Mouse (Mus musculus) limb, embryonic 12.5 days (tissue): ENCODE data around the gene Gprin2. TPM values are rescaled to one million over a fixed set of nuclear protein-coding genes. Genes with fewer than 3 reads are reported as not detected.

Source experiments
- ATAC-seq: fragments of 200-750 bp; cut with Nextera tagmentation; 2 replicates; pipeline ENCODE4 v1.8.0; 2017; ENCODE audit warnings: low read depth, moderate TSS enrichment; ENCODE audit not compliant: insufficient number of reproducible peaks, insufficient read depth, low FRiP score, low TSS enrichment
- H3K27ac ChIP-seq: fragments of 300-500 bp; sonication (generic); 2 replicates; pipeline ENCODE4 v1.5.1; 2016; ENCODE audit warnings: mild to moderate bottlenecking, moderate library complexity
- H3K27me3 ChIP-seq: fragments of 300-500 bp; sonication (generic); 2 replicates; pipeline ENCODE4 v1.6.1; 2016; ENCODE audit warnings: mild to moderate bottlenecking, moderate library complexity
- H3K36me3 ChIP-seq: fragments of 300-500 bp; sonication (generic); 2 replicates; pipeline ENCODE4 v1.6.1; 2016; ENCODE audit warnings: mild to moderate bottlenecking, moderate library complexity
- H3K4me1 ChIP-seq: fragments of 300-500 bp; sonication (generic); replicated peaks from 2 replicates; pipeline ENCODE4 v1.6.1; 2016
- H3K4me2 ChIP-seq: fragments of 300-500 bp; sonication (generic); 2 replicates; pipeline ENCODE4 v1.6.1; 2016; ENCODE audit warnings: mild to moderate bottlenecking, moderate library complexity
- H3K4me3 ChIP-seq: fragments of 300-500 bp; sonication (generic); replicated peaks from 2 replicates; pipeline ENCODE4 v1.5.1; 2016; ENCODE audit warnings: mild to moderate bottlenecking
- H3K9ac ChIP-seq: fragments of 300-500 bp; sonication (generic); replicated peaks from 2 replicates; pipeline ENCODE4 v1.6.1; 2016; ENCODE audit warnings: mild to moderate bottlenecking, moderate library complexity
- H3K9me3 ChIP-seq: fragments of 300-500 bp; sonication (generic); 2 replicates; pipeline ENCODE4 v1.6.1; 2016; ENCODE audit warnings: mild to moderate bottlenecking, moderate library complexity
- WGBS: fragments of 180-500 bp; shearing (Covaris S2); methylation state at CpG from one replicate; pipeline ENCODE4 v1.1.7; 2016; 5-methylcytosine and 5-hydroxymethylcytosine counted together
- polyA plus RNA-seq: library from polyadenylated mRNA; unstranded; fragments of >200 nt; fragmentation: Nextera tagmentation; extraction: Ambion mirVana; gene quantifications from 2 replicates; pipeline ENCODE4 v1.2.1, GENCODE M21; 2016

The Gprin2 gene
- polyA plus RNA-seq, 1 experiment from 2014 or later: 2.4 TPM

DNA sequence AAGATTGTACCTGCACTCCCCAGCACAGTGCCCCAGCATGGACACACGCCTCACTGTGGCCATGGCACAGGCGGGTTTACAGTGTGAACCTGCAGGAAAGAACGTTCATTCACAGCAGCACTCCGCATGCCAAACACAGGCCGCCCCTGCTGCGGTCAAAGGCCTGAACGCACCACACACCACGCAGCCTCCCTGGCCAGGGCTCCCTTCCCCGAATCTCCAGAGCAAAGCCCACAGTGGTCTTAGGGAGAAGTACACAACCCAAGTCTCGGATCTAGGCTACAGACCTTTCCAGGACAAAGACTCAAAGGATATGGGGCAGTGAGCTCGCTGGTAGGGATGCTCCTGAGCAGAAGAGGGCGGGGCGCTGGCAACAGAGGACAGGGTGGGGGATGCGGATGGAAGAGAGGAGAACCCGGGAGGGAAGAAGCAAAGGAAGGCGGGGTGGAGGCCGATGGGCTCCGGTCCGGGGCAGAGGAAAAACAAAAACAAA, 669 bp downstream of the Gprin2 start:
- H3K4me3 ChIP-seq: peak overlapping the region; percentile 79
- H3K9ac ChIP-seq: peak overlapping the region; percentile 70
- H3K9me3 ChIP-seq: no peaks in the 10 kb centered on the region
- H3K36me3 ChIP-seq: no peaks in the 10 kb centered on the region
- ATAC-seq: peak; percentile 69
- peaks cover 30% of the 10 kb centered on the region for H3K27me3 ChIP-seq
- H3K4me2 ChIP-seq: peak overlapping the region; percentile 92
- H3K27ac ChIP-seq: no peak overlapping the region
- 4% methylated on average over 19 of the region's 19 CpGs for WGBS
- H3K4me1 ChIP-seq: peaks cover 16% of the 10 kb centered on the region

DNA sequence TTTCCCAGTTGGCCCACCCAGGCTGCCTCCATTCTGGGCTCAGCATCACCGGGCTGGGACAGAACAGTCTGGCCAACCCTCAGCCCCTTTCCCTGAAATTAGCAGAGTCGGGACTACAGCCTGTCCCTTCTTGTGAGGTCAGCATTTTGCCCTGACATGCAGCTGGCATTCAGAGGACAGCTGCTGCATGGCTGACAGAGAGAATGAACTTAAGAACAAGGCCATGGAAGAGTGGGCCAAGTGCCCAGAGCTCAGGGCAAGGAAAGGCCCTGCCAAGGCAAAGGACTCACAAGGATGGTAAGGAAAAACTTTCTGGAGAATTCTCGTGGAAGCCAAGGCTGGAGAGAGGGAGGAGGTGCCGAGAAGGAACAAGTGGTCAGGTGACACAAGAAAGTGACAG, 4.7 kb downstream of the Gprin2 start:
- H3K4me2 ChIP-seq: no peak overlapping the region
- no peaks in the 10 kb centered on the region for H3K9me3 ChIP-seq
- WGBS: 29% methylated on average over 4 of the region's 4 CpGs
- ATAC-seq: no peak
- H3K27me3 ChIP-seq: peaks cover 17% of the 10 kb centered on the region
- H3K27ac ChIP-seq: no peak overlapping the region
- no peak overlapping the region for H3K4me3 ChIP-seq
- 0 out of 2 replicates have a peak, but pooled peaks cover 7% of the 10 kb centered on the region for H3K36me3 ChIP-seq
- H3K9ac ChIP-seq: no peak overlapping the region
- H3K4me1 ChIP-seq: peaks cover 16% of the 10 kb centered on the region

DNA sequence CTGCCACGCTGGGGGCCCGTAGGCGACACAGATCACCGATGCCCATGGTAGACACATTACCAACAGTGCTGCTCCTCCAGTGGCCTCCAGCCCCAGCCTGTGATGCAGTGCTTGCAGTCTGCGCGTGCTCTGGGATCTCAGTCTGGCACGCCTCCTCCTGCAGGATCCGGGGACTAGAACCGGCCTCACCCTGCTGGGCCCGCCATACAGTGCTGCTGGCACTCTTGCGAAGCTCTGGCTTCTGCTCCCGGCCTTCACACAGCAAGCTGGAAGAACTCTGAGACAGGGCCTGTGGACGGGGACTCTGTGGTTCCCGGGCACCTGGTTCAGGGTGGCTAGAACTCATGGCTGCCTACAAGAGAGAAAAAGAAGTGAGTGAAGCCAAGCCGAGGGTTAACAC, 6.0 kb downstream of the Gprin2 start:
- Histone ChIP-seq H3K27me3 (peaks cover 12% of the 10 kb centered on the region), H3K4me3 (no peak overlapping the region), H3K27ac (no peak overlapping the region), H3K9ac (no peak overlapping the region), H3K36me3 (0 out of 2 replicates have a peak, but pooled peaks cover 7% of the 10 kb centered on the region), H3K4me2 (no peak overlapping the region), H3K4me1 (peaks cover 12% of the 10 kb centered on the region), H3K9me3 (no peaks in the 10 kb centered on the region)
- no peak for ATAC-seq
- WGBS: 90% methylated on average over 15 of the region's 15 CpGs

DNA sequence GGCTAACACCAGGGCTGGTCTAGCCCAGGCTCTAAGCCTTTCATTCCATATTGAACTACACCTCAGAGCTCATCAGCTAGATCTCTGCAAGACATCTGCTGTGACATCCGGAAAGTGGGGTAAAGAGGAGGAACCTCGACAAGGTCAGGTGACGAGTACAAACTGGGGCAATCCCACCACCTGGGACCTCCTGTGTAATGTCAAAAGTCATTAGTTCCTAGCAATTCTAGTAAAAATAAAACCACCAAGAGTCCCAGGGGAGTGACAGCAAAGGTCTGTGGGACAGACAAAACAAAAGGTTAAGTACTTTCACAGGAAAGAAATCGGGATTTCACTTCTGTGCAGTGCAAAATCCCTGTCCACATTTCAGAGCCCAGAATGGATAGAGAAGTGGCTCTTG, 7.6 kb downstream of the Gprin2 start:
- Histone ChIP-seq H3K27ac (no peak overlapping the region), H3K4me3 (no peak overlapping the region), H3K36me3 (0 out of 2 replicates have a peak, but pooled peaks cover 7% of the 10 kb centered on the region), H3K9ac (no peak overlapping the region), H3K9me3 (no peaks in the 10 kb centered on the region), H3K27me3 (no peaks in the 10 kb centered on the region), H3K4me1 (peaks cover 11% of the 10 kb centered on the region), H3K4me2 (no peak overlapping the region)
- ATAC-seq: no peak
- WGBS: 76% methylated on average over 4 of the region's 4 CpGs

DNA sequence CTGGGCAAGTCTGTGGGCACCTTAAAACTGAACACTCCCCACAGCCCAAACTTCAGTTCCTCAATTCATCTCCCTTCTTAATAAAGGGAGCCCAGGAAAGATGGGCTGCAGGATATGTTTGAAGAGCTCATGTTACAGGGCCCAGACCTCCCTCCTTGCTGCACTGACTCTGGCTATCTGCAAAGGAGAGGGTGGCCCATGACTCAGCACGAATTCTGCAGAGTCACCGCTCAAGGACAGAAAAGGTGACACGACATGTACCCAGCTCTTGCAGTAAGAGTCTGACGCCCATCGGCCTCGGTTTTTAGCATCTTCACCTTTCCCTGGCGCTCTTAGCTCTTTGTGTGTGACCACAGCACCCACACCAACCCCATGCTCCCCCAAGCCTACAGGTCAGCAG, 11.1 kb downstream of the Gprin2 start:
- ATAC-seq: no peak
- H3K9ac ChIP-seq: no peak overlapping the region
- no peak overlapping the region for H3K4me2 ChIP-seq
- no peak overlapping the region for H3K4me3 ChIP-seq
- 0 out of 2 replicates have a peak, but pooled peaks cover 7% of the 10 kb centered on the region for H3K36me3 ChIP-seq
- H3K27me3 ChIP-seq: no peaks in the 10 kb centered on the region
- no peaks in the 10 kb centered on the region for H3K4me1 ChIP-seq
- H3K27ac ChIP-seq: no peak overlapping the region
- WGBS: 71% methylated on average over 7 of the region's 7 CpGs
- no peaks in the 10 kb centered on the region for H3K9me3 ChIP-seq

DNA sequence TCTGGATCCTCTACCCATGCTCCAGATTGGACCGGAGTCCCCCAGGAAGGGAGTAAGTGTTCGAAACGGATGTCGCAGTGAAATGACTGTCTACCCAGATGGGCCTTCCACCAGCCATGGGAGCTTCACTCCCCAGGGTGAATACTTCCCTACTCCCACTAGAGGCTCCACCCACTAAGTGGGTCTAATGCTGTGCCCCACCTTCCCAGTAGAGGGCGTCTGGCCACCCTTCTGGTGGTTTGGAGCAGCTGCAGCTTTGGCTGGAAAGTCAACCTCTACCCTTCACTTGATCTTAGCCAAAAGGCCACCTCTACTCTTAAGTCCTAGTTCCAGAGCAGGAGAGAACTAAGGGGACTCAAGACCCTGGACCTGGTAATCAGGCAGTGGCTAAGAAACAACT, 12.8 kb downstream of the Gprin2 start:
- Histone ChIP-seq H3K4me3 (no peak overlapping the region), H3K4me2 (no peak overlapping the region), H3K27me3 (no peaks in the 10 kb centered on the region), H3K9me3 (no peaks in the 10 kb centered on the region), H3K27ac (no peak overlapping the region), H3K4me1 (no peaks in the 10 kb centered on the region), H3K9ac (no peak overlapping the region), H3K36me3 (no peaks in the 10 kb centered on the region)
- WGBS: 66% methylated on average over 5 of the region's 5 CpGs
- ATAC-seq: no peak

- 91% methylated on average over 1 of the region's 1 CpGs for WGBS
- Histone ChIP-seq H3K4me3 (no peak overlapping the region), H3K27ac (no peak overlapping the region), H3K36me3 (no peaks in the 10 kb centered on the region), H3K4me2 (no peak overlapping the region), H3K9me3 (peaks cover 7% of the 10 kb centered on the region; the same call in 1 of the 2 replicates), H3K9ac (no peak overlapping the region), H3K27me3 (no peaks in the 10 kb centered on the region), H3K4me1 (no peaks in the 10 kb centered on the region)
- no peak for ATAC-seq
Observed at GRCm38 (mm10) chr14:34183101-34183500, 18.4 kb downstream of the Gprin2 start.

DNA sequence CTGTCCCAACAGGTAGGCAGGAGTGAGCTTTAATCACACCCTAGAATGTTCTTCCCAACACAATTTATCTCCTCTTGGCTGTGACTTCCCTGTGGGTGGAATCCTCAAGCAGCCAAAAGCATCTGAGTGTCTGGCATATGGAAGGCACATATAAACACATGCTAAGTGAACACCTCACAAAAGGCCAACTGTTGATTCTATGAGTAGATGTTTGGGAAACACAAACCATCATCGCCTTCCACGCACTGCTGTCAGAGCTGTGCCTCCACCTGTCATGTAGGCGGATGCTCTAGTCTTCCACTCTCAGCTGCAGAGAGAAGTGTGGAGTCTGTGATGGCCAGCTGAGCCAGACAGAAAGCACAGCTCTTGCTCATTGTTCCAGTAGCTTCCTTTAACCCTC, 22.1 kb downstream of the Gprin2 start:
- no peaks in the 10 kb centered on the region for H3K4me1 ChIP-seq
- no peak overlapping the region for H3K4me3 ChIP-seq
- H3K36me3 ChIP-seq: no peaks in the 10 kb centered on the region
- WGBS: 91% methylated on average over 3 of the region's 3 CpGs
- H3K4me2 ChIP-seq: no peak overlapping the region
- H3K27ac ChIP-seq: no peak overlapping the region
- no peak overlapping the region for H3K9ac ChIP-seq
- no peak for ATAC-seq
- no peaks in the 10 kb centered on the region for H3K27me3 ChIP-seq
- H3K9me3 ChIP-seq: peaks cover 7% of the 10 kb centered on the region; the same call in 1 of the 2 replicates

- no peaks in the 10 kb centered on the region for H3K9me3 ChIP-seq
- H3K4me1 ChIP-seq: no peaks in the 10 kb centered on the region
- no peaks in the 10 kb centered on the region for H3K27me3 ChIP-seq
- no peak overlapping the region for H3K27ac ChIP-seq
- no peak overlapping the region for H3K9ac ChIP-seq
- H3K4me2 ChIP-seq: no peak overlapping the region
- no peak for ATAC-seq
- WGBS: 81% methylated on average over 3 of the region's 3 CpGs
- no peaks in the 10 kb centered on the region for H3K36me3 ChIP-seq
- no peak overlapping the region for H3K4me3 ChIP-seq
Observed at GRCm38 (mm10) chr14:34171107-34171506, 30.3 kb downstream of the Gprin2 start.

DNA sequence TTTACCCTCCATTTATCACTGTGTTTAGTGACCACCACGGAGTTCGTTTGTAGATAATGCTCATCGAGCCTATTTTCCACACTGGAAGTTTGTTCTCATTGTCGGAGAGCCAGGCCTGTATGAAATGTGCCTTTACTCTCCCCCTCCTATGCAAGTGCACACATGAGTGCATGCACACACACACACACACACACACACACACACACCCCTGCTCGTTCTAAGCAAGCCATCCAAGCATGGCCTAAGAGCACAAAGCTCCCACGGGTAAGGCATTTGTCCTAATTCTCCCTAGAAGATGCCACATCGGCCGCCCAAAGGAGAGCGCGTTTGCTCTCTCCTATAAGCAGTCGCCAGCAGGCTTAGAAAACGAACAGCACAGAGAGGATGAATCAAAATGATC, 45.7 kb downstream of the Gprin2 start:
- peaks cover 11% of the 10 kb centered on the region for H3K4me1 ChIP-seq
- WGBS: 83% methylated on average over 12 of the region's 12 CpGs
- H3K36me3 ChIP-seq: no peaks in the 10 kb centered on the region
- H3K4me3 ChIP-seq: no peak overlapping the region
- H3K9me3 ChIP-seq: no peaks in the 10 kb centered on the region
- peaks cover 16% of the 10 kb centered on the region; the same call in 1 of the 2 replicates for H3K27me3 ChIP-seq
- no peak overlapping the region for H3K4me2 ChIP-seq
- no peak for ATAC-seq
- no peak overlapping the region for H3K27ac ChIP-seq
- H3K9ac ChIP-seq: no peak overlapping the region

GRCm38 (mm10) chr14:34154601-34155337, 46.7 kb downstream of the Gprin2 start:
- ATAC-seq: no peak; the same call in 1 of the 2 replicates
- 58% methylated on average over 9 of the region's 9 CpGs for WGBS

More at GRCm38 (mm10) chr14:34154601-34155337, 46.7 kb downstream of the Gprin2 start:
- no peaks in the 10 kb centered on the region for H3K9me3 ChIP-seq
- H3K4me1 ChIP-seq: peaks cover 11% of the 10 kb centered on the region
- H3K27ac ChIP-seq: no peak overlapping the region
- H3K36me3 ChIP-seq: no peaks in the 10 kb centered on the region
- H3K27me3 ChIP-seq: peaks cover 19% of the 10 kb centered on the region; the same call in 1 of the 2 replicates
- no peak overlapping the region for H3K9ac ChIP-seq
- H3K4me2 ChIP-seq: no peak overlapping the region
- no peak overlapping the region for H3K4me3 ChIP-seq
